Mouse (Mus musculus) retina, embryonic 14.5 days (tissue): ENCODE data around the gene Copz1.
"Not testable (repeated sequence)": the region's sequence is repeated elsewhere in the genome, so short reads cannot be mapped to it uniquely, and the experiment has no call there.

Experiments used
- DNase-seq: peaks from one replicate; pipeline ENCODE4 v3.0.0-alpha.2; 2015; ENCODE audit warnings: low spot score

The Copz1 gene

DNA sequence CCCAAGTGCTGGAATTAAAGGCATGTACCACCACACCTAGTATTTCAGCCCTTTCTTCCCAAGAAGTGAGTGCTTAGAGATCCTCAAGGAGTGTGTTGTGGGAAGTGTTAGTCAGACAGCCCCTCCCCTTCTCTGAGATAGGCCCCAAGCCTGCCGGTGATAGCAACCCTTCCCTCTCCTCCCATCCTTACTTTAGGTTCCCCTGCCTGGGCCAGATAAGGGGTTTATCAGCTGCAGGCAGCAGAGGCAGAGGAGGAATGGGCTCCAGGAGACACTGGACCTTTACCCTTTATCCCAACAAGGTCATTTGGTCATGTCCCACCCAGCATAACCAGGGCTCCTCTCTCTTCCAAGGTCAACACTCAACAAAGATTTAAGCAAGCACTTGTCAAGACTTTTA, 20.9 kb upstream of the Copz1 start:
- DNase-seq, result no peak

DNA sequence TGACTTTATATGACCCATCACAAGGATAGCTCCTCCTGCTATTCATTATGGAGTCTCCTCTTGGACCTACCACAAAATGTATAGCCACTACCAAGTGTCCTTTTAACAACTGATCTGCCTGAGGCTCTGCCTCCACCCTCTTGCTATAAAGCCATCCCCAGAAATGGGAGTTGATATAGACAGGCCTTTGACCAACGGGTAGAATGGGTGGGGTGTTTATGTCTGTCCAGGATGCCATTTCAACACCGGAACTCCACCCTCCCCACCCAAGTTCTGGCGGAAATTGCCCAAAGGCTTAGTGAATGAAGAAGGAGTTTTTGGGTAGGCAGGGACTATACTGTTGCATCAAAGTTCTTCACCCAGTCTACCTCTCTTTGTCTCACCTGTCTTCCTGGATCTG, 19.9 kb upstream of the Copz1 start:
- no peak for DNase-seq

DNA sequence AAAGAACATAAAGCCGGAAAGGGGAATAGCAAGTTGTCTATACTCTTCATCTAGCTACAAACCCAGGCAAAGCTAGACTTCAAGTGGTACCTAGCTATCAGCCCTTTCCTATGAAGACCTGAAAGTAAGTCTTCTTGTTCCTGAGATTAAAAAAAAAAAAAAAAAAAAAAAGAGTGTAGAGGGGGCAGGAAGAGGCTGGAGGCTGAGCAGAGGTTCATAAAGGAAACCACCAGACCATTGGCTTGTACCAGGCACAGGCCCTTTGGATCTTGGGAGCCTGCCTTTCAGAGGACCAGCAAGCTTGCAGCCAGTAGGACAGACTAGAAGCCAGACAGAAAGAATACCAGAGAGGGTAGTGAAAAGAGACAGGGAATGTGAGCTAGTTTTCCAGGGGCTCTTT, 19.2 kb upstream of the Copz1 start:
- no peak for DNase-seq

DNA sequence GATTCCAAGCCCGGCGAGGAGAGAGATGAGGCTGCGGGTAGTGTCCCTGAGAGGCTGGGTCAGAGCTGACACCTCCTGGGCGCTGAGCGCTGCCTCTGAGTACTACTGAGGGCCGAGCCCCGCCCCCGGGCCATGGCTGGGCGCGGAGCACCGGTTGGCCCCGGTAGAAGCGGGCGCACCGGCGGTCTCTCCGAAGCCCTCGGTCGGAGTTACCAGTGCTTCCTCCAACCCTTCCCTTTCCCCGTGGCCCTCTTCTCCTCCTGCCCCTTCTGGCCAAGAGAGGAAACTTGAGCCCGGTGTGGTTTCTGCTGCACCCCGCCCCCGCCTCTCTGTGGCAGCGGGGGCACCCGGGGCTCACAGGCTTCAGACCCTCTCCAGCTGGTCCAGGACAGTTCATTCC, 17.3 kb upstream of the Copz1 start:
- peak; percentile 64 for DNase-seq

DNA sequence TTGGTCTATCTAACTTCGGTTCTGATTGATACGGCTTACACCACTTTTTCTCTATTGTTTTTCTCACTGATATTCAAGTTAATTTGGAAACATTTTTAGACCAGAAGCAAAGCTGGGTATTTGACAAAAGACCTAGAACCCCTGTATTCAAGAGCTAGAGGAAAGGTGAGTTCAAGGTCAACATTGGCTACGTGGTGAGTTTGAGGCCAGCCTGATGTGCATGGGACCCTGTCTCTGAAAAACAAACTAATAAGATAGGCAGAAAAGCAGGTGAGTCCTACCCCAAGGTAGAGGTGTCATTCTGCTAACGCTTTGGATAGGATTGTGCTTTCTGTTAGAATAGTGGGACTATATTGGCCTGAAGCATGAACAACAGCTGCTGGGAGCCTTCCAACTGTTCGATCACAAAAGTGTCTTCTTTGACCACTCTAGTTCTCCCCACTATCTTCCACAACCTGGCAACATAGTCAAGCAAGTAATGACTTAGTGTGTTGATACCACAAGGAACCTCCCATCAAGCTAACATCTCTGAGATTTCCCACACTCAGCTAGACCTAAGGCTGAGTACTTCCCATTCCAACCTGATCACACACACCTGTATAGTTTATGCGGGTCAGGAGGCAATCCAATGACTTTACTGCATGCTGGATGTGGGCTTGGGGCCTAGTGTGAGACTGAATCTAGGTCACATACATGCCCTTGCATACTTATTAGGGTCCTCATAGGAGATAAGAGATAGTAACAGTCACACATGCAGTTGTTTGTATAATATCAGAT, 16.1 kb upstream of the Copz1 start:
- DNase-seq, result no peak

DNA sequence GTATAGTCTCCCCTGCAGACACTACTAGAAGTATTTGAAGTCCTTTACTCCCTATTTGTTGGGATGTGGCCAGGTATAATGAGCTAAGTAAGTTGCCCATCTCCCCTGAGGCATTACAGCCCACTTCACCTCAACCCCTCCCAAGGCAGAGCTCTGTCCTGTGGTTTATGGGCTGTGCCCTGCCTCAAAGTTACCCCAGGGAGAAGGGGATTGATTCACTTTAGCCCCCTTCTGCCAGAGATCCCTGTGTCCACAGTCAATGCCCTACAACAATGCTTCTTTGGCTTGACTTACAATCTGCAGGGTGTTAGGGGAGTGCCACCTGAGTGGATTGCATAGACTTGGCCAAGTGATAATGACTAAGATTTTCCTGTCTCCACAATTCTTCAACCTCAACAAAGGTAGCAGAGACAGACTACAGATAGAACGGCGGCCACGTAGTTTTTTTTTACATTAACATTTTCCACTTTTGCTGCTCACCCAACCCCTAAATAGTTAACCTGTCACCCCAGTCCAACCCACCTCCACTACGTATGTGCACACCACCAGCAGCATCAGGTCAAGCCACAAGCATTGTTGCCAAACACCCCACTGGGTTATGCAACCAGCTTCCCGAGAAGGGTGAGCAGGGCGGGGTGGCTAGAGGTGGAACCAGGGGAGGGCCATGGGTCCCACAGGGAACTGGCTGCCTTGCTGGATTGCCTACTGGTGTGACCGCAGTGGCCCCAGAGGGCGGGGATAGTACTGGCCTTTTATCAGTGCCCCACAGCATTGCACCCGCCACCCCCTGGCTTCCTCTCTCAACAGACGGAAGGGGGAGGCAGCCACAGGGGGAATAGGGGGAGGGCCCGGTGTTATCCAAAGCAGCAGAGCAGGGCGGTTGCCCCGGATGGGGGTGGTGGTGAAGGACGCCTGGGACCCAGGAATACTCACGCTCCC, 14.5 kb upstream of the Copz1 start, which contains the start of gene Nfe2:
Gene Nfe2, minus strand, starts transcription at position 614 of the 939 bp plus-strand sequence.
- DNase-seq, result no peak

DNA sequence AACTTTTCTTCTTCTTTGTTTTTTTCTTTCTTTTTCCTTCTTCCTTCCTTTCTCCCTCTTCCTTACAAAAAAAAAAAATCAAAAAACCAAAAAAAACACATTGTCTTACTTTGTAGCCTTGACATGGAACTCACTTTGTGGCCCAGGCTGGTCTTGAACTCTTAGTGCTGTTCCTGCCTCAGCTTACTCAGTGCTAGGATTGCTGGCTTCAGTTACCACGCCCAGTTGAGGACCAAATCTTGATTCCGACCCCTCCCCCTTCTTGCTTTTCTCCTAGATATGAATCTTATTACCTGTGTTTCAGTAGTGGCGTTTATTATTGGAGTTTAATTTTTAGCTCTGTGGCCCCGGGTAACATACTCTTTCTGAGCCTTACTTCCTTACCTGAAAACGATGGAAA, 13.4 kb upstream of the Copz1 start:
- DNase-seq, result no peak

DNA sequence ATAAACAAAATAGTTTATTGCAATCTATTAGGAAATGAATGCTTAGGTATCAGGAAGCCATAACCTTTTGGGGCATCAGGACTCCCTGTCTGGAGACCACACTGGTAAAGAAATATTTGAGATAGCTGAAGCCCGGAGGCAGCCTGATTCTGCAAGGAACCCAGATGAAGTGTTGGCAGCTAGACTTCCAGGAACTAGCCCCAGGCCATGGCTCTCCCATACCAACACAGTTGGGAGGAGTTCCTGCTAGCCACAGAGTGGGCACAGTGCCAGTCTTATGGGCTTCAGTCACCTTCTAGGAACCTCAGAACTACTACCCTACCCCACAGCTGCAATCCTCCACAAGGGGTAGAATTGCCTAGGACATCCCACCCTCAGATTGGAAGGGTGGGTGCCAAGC, 12.5 kb upstream of the Copz1 start:
- no peak for DNase-seq

DNA sequence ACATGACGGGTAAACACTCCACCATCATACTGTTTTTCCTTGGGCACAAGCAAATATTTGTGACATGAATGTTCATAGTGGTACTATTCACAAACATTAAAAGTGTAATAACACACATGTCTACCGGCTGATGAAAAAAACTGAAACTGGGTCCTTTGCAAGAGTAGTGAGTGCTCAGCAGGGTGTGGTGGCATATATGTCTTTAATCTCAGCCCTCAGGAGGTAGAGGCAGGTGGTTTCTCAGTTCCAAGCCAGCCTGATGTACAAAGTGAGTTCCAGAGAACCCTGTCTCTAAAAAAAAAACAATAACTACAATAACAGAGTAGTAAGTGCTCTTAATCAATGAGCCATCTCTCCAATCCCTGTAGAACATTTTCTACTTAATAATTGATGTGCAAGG, 7.7 kb upstream of the Copz1 start:
- DNase-seq, result no peak

DNA sequence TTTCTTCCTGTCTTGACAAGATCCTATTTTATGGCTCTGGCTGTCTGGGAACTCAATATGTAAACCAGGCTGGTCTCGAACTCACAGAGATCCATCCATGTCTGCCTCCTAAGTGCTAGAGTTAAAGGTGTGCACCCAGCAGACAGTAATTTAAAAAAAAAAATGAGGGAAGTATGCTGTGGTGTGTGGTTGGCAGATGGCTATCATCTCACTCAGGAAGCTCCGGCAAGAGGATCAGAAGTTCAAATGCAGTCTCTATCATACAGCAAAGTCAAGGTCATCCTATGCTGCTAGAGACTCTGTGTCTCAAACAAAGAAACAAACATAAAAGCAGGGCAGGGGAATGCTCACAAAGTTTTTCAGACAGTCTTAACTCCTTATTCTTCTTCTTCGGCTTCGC, 3.6 kb upstream of the Copz1 start:
- DNase-seq, result no peak

DNA sequence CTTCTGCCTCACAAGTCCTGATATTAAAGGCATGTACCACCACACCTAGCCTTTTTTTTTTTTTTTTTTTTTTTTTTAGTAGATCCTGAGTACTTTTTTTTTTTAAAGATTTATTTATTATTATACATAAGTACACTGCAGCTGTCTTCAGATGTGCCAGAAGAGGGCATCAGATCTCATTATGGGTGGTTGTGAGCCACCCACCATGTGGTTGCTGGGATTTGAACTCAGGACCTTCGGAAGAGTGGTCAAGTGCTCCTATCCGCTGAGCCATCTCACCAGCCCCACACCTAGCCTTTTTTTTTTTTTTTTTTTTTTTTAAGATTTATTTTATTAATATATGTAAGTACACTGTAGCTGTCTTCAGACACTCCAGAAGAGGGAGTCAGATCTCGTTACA, 3.4 kb downstream of the Copz1 start:
- DNase-seq, result not testable (repeated sequence)

DNA sequence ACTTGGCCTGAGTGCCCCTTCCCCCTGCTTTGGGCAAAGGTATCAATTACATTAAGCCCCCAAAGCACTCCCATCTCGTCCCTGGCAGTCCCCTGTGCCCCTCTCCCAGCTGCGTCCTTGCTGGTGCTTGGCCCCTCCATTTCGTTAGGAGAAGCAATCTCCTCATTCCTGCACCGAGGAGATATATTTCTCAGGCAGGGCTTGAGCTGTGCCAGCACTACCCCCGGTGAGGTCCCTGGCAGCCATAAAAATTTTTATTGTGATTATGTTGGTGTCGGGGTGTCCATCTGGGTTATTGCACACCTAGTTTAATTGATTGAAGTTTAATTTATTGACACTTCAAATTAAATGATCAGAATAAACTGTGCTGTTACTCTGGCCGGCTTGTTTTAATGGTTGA, 5.4 kb downstream of the Copz1 start:
- no peak for DNase-seq

DNA sequence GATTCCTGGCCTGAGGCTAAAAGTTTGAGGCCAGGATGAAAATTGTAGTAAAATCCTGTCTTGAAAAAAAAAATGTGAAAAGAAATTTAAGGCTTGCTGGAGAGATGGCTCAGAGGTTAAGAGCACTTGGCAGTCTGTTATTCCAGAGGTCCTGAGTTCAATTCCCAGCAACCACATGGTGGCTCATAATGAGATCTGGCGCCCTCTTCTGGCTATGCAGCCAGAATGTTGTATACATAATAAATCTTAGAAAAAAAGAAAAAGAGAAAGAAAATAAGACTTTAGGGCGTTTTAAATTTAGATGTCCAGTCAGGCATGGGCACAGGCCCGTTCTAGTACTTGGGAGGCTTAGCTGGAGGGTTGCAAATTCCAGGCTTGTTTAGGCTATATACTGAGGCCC, 7.2 kb downstream of the Copz1 start:
- peak; percentile 59 for DNase-seq

DNA sequence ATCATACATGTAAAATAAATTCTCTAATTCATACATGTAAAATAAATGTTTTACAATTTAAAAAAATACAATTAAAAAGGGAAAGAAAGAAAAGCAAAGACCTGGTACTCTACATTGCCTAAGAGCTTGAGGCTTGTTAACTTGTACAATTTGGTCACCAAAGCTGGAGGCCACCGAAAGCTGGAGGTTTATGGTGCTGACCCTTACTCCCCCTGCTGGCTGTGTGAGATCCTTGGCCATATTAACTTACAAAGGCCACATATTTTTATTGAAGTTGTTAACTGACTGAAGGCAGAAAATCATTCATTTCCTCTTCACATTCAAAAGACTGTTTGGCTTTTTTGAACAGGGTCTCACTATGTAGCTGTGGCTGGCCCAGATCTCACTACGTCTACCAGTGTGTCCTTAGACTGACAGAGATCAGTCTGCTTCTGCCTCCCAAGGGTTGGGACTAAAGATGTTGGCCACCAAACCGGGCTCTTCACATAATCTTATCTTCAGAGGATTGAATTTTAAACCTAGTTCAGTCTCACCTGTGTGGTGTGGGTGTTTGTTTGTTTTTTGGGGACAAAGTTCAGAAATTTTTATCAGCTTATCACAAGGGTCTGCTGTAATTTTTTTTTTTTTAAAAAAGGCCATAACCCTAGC, 8.4 kb downstream of the Copz1 start:
- DNase-seq, result peak; percentile 76

DNA sequence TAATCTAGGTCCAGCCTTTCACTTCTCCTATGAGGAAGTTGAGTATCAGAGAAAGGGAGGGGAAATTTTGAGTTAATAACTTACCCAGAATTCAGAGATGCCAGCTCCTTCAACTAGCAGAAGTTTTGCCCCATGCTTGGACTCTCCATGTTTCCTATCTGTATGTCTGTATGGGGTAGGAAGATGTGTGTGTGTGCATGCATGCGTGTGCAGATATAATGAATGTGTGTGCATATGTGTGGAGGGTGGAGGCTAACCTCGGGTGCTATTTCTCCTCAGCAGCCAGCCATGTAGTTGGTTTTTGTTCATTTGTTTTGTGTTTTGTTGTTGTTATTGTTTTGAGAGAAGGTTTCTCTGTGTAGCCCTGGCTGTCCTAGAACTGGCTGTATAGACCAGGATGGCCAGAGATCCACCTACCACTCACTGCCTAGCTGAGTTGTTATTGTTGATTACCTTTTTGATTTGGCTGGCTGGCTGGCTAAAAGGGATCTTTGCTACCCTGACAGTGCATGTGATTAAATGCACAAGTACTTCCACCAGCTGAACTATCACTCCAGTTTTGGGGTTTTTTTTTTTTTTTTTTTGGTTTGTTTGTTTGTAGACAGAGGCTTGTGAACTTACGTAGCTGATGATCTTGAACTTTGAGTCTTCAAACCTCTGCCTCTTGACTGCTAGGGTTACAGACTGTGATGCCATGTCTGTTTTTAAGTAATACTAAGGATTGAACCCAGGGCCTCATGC, 9.1 kb downstream of the Copz1 start:
- DNase-seq, result no peak

DNA sequence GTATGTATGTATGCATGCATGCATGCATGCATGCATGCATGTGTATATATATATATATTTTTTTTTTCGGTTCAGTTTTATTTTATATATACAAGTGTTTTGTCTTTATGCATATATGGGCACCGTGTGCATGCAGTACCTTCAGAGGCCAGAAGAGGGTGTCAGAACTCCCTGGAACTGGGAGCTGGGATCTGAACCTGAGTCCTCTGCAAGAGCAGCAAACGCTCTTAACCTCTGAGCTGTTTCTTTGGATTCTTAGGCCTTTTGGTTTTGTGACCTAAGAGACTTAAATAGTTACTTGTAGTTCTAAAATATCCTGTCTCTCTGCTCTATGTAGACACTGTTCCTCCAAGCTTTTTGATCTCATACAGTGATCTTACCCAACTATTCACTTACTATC, 11.6 kb downstream of the Copz1 start:
- peak; percentile 66 for DNase-seq

DNA sequence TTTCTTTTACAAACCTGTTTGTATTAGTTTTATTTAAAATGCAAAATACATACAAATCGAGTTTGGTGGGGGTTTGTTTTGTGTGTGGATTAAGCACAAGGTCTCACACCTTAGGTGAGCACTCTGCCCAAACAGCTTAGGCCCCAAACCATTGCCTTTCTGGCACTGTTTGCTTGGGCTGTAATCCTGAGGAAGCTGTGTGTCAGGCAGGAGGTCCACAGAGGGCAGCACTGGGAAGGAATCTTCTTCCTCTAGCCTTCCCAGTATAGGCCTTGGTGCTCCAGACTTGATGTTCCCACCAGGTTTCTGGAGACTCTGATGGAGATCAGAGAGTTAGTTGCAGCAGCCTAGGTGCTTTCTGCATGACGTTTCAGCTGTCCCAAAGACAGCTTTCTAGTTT, 12.1 kb downstream of the Copz1 start:
- no peak for DNase-seq

DNA sequence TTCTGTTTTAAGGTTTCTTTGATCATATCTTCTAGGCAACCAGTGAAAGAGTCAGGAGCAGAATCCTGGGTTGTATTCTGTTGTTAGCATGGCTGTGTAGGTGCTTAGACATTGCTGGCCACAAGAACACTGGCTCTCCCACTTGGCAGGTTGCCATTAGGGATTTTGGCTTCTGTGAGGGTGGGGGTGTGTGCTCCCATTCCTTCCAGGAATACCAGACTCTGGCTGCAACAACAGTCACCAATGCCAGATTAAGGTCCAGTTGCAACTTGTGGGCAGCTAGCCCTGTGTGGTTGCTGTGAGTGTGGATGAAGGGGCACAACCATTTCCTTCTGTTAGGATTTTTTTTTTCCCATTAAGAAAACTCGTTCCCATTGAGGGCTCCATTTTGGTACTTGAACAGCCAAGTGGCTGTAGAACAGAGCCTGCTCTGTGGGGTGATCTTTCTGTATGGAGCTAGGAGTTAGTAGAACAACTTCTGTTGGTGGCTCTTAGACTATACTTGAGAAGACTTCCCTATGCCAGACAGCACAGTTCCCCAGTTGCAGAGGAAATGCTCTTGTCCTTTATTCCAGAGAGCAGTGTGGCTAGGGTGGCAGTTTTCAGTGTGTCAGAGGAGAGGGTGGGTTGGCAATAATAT, 13.4 kb downstream of the Copz1 start:
- no peak for DNase-seq

DNA sequence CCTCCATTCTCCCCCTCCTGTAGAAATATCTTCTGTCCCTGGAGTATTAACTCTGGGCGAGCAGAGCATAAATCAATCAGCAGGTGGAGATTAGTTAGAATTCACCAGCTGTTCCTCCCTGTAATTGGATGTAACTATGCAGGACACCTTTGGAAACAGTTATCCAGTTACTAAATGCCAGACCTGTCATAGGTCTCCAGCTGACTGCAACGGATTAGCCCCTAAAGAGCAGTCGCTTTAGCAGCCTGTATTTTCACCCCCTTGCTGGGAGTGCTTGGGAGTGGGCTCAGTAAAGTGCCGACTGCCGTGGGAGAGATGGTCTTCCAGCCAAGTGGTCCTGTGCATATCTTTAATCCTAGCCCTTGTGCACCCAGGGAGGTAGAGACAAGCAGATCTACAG, 17.1 kb downstream of the Copz1 start:
- DNase-seq, result no peak

DNA sequence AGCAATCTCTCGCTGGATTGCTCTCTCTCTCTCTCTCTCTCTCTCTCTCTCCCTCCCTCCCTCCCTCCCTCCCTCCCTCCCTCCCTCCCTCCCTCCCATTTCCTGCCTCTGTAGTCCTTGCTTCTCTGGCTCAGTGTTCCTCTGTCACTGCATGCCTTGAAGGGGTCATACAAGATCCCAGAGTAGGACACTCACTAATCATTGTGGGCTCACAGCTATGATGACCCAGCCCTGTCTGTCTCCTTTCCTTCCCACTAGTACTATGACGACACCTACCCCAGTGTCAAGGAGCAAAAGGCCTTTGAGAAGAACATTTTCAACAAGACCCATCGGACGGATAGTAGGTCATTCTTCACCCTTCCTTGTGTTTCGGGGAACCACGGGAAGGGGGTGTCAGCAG, 17.9 kb downstream of the Copz1 start:
- DNase-seq, result no peak

DNA sequence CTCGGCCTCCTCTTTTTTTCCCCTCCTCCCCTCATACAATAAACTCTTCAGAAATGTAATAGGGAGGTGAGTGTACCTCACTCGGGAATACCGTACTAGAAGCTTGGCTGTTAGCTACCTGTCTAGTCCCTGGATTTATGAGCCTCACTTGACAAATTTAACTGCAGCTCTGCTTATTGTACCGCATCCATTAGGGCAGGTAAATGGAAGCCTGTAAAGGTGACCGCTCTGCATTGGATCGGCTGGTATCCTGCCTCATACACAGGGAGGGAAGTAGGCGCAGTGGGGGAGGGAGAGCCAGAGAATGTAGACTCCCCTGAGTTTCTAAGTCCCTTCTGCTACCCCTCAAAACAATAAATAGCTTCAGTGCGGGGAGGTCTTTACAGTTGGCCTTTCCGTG, 18.3 kb downstream of the Copz1 start:
- DNase-seq, result no peak
